Mouse (Mus musculus) splenic B cell, adult 2 months (primary cell): ENCODE results near the gene Folh1.
"Not testable (repeated sequence)": the region's sequence is repeated elsewhere in the genome, so short reads cannot be mapped to it uniquely, and the experiment has no call there.

Experiments
- DNase-seq: peaks from one replicate; pipeline ENCODE4 v3.0.0-alpha.2; 2011; ENCODE audit warnings: low read depth, low spot score
- H3K27me3 ChIP-seq: 2 replicates; pipeline ENCODE4 v1.6.1; 2012; ENCODE audit warnings: mild to moderate bottlenecking, low read length, moderate library complexity, mixed read lengths; ENCODE audit not compliant: control insufficient read depth, poor library complexity, insufficient read depth, severe bottlenecking
- H3K36me3 ChIP-seq: 2 replicates; pipeline ENCODE4 v1.6.1; 2012; ENCODE audit warnings: mild to moderate bottlenecking, low read length, moderate library complexity, mixed read lengths; ENCODE audit not compliant: control insufficient read depth, poor library complexity, insufficient read depth, severe bottlenecking

Folh1 gene

DNA sequence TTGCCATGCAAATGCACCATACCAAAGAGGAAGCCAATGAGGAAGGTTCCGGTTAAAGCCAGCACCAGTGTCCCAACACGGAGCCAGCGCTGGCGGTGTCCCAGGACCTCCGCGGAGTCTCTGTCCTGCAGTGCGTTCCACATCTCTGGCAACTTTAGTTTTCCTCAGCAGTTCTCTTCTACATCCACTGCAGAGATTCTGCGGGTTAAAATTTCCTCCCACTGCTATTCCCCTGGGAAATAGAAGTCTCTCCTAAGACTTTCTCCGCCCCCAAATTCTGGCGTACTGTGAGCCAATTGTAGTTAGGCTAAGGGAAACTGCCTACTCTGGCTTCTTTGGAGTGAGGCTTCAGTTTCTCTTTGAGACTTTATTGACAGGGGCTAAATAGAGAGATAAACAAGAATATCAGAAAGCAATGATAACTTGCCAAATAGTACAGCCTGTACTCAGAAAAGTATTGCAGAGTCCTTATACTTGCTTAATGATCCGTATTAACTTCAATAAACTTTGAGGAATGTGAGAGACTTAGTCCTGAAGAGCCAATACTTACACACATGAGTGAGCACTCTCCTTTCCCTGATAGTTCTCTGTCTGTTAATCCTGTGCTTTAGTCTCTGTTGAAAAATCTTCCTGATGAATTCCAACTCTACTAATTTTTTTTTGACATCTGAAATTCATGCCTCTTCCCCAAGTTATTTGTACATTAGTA lies at the start of gene Folh1:
Gene Folh1 (minus strand): TSS at position 327 of the 709 bp plus-strand sequence.
- Histone ChIP-seq H3K36me3 (no peaks in the 10 kb centered on the region), H3K27me3 (no peaks in the 10 kb centered on the region)
- no peak for DNase-seq

DNA sequence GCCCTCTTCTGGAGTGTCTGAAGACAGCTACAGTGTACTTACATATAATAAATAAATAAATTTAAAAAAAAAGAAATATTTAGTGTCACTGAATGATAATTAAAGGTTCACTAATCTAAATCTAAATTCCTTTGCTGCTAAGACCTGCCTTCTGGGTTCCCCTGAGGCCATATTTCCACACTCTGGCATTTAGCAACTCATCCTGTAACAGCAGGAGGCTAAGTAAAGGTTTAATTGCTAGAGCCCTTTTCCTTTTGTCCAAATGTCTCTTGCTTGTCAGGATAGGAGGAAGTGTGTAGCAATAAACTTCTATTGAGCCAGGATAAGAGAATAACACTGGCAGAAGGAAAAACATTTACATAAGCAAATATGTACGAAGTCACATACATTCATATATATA lies 40.7 kb upstream of the Folh1 start:
- Histone ChIP-seq H3K36me3 (no peaks in the 10 kb centered on the region), H3K27me3 (no peaks in the 10 kb centered on the region)
- no peak for DNase-seq

DNA sequence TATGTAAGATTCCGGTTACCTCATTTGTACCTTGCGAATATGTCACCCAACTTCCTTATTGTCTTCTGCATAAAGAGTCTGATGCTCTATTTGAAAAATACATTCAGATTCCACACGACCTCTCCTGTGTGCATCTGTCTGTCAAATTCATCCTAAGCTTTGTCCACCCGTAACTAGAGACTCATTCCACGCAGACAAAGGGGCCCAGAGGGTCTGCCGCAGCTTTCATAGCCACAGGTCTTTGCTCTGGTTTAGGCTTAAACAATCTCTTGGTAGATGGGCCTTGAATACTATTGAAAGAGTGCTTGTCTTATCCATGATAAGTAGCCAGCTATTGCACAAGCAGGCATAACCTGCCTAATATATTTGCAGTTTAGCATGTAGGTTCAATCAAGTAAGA lies 40.0 kb upstream of the Folh1 start:
- H3K36me3 ChIP-seq, DNase-seq, H3K27me3 ChIP-seq: not testable (repeated sequence)

DNA sequence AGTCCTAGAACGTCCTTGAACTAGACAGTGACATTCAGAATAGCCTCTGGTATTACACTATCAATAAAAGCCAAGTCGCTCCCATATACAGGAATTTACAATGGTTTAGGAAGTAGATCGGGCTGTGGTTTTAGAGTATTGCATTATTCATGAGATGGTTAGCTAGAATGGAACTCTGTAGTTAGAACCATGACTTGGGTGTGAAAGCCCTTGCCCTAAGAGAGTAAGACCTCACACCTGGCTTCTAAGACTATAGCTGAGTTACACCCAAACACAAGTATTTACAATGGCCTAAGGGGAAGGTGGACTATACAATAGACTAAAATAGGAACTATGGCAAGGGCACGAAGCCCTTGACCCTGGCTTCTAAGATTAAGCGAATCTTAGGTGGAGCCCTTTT lies 39.5 kb upstream of the Folh1 start:
- H3K36me3 ChIP-seq, DNase-seq, H3K27me3 ChIP-seq: not testable (repeated sequence)

DNA sequence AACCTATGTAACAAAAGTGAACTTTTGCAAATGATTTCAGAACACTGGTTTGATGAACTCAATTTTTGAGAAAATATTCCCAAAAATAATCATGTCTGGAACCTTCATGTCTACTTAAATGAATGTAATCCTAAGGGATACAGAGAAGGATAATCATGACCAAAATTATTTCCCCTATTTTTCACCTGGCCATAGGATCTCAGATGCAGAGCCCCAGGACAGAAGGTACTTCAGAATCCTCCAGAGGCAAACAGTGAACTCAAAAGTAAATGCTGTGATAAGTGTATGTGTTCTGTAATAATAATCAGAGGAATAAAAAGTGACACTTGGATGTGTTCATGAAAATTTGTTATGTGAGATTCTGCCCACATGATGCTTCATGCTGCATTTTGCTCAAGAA lies 19.0 kb upstream of the Folh1 start, which contains the start of gene Vmn2r77:
Gene Vmn2r77 (plus strand): TSS at position 301 of the 400 bp plus-strand sequence.
- DNase-seq: no peak
- no peaks in the 10 kb centered on the region for H3K27me3 ChIP-seq
- H3K36me3 ChIP-seq: no peaks in the 10 kb centered on the region

DNA sequence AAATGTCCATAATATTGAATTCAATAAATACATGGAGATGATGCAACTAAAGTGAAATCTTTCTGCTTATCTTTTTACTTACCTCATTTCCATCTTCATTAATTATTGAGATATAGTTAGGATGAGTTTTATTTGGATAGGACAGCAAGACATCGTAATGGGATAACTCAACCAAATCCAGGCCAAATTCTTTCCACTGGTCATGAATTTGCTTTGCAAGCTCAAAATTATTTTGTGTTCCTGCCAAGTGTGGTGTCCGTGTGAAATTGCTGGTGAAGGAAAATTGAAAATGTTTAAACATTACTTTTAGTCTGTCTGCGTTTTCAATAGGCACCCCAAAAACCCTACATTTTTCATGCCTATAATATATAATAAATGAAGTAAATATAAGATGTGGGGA lies 4.1 kb downstream of the Folh1 start:
- no peaks in the 10 kb centered on the region for H3K27me3 ChIP-seq
- no peak for DNase-seq

DNA sequence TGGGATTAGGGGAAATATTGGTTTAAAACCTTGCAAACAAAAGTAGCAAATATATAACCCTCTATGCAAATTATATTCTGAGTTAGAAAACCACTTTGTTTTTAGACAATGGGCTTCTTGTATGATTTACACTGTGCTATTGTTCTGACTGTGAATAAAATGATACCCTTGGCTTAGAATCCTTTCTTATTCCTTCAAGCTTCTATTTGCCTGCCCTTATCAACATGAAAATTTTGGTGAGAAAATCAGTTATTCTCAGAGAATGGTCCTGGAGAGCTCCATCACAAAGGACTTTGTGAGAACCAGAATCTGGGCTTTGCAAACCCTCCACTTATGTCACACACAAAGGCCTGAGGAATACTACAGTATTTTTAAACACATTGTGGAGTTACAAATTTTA lies 11.1 kb downstream of the Folh1 start:
- Histone ChIP-seq H3K36me3 (no peaks in the 10 kb centered on the region), H3K27me3 (no peaks in the 10 kb centered on the region)
- DNase-seq: no peak

More for the DNA sequence above, 4.1 kb downstream of the Folh1 start:
- no peaks in the 10 kb centered on the region for H3K36me3 ChIP-seq

DNA sequence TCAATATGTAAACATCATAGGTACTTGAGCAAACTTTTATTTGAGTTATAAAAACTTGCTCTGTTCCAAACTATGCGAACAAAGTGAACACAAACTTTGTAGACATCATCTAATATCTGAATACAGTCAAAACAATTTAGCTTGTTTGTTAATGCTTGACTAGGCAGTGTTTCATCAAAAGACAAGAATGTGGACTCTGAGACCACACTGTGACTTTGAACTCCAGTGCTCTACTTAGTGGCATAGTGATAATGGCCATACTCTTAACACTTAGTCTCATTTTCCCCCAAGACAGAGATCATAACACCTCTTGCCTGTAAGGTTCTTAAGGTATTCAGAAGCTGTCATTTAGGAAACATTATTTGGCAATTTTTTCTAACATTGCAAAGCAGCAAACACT lies 15.0 kb downstream of the Folh1 start:
- Histone ChIP-seq H3K27me3 (no peaks in the 10 kb centered on the region), H3K36me3 (no peaks in the 10 kb centered on the region)
- DNase-seq: no peak

DNA sequence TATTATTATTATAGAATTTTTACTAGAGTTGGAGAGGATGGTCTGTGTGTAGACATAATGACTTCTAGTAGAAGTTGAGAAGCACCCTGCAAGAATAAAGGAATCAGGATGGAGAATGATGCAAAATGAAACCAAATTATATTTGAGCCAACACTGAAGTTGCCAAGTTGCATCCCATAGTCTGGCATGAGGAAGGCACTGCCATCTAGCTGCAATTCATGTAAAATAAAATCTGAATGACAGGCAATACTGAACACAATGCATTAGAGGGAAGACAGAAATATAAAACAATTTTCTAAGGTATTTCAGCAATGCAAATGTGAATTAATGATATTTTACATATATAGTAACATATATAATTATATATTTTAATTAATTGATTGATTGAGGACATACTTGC lies 50.7 kb downstream of the Folh1 start:
- H3K36me3 ChIP-seq: no peaks in the 10 kb centered on the region
- H3K27me3 ChIP-seq: no peaks in the 10 kb centered on the region
- DNase-seq: no peak

DNA sequence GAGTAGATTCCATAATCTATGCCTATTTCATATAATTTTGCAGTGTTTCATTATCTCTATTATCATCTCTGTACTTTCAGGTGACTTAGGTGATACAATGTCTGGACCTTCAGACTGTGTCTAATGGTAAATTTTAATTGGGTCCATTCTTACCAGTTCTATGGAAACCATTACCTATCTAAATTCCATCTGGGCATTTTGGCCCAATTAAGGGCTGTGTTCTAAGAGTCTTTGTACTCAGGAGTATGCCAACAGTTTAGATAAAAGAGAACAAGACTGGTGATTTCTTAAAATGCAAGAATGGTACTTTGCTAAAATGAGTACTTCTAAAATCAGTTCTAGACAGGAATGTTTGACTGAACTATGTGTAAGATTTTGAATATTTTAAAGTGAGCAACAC lies 87.7 kb downstream of the Folh1 start, which contains the start of gene Olfr292:
Gene Olfr292 (plus strand): TSS at position 301 of the 400 bp plus-strand sequence.
- Histone ChIP-seq H3K27me3 (no peaks in the 10 kb centered on the region), H3K36me3 (no peaks in the 10 kb centered on the region)
- no peak for DNase-seq
